Mouse (Mus musculus): ENCODE data around the gene Atad3a.

GRCm38 (mm10) chr4:155802075-155802474, 41.2 kb upstream of the Atad3a start:
- TF ChIP-seq CTCF (IDR thresholded peaks at IDR 0.05; ENCODE audit: extremely low read depth, insufficient read depth, insufficient read length, insufficient replicate concordance) (no peak), POLR2A (IDR thresholded peaks at IDR 0.05; ENCODE audit: low read depth, low read length) (no peak)

Data from spleen, adult 2 months (tissue).